Mouse (Mus musculus) CH12.LX (cell line): Measurements from ENCODE around the gene Gm15446. TPM values are rescaled to one million over a fixed set of nuclear protein-coding genes. Genes with fewer than 3 reads are reported as not detected.
A peak's percentile ranks its signal among the peaks of the same experiment; 100 is the strongest.
"Not testable (repeated sequence)": the region's sequence is repeated elsewhere in the genome, so short reads cannot be mapped to it uniquely, and the experiment has no call there.

ENCODE experiments used
- DNase-seq: peaks from one replicate; pipeline ENCODE4 v3.0.0-alpha.2; 2013; ENCODE audit errors: extremely low read depth
- H3K27ac ChIP-seq: 2 replicates; pipeline ENCODE4 v1.5.1; 2012; ENCODE audit warnings: low read depth, mild to moderate bottlenecking, control low read depth, moderate library complexity; ENCODE audit not compliant: insufficient read depth
- H3K27me3 ChIP-seq: replicated peaks from 2 replicates; pipeline ENCODE3; 2012; ENCODE audit warnings: inconsistent platforms
- H3K36me3 ChIP-seq, 2 experiments: replicated peaks in 1 of 2; 2 replicates each; pipeline versions ENCODE3 to v1.6.1; 2012; ENCODE audit warnings: inconsistent platforms in 1 of 2, low read length in 1 of 2, mild to moderate bottlenecking in 1 of 2, mixed read lengths in 1 of 2, moderate library complexity in 1 of 2; ENCODE audit not compliant: control insufficient read depth in 1 of 2, insufficient read depth in 1 of 2
- H3K4me1 ChIP-seq, 2 experiments: 2 replicates each; pipeline ENCODE4 v1.6.1; 2012; ENCODE audit warnings: inconsistent platforms in 1 of 2, moderate library complexity in 1 of 2; ENCODE audit not compliant: insufficient read depth in 2 of 2, control insufficient read depth in 1 of 2
- H3K4me2 ChIP-seq: 2 replicates; pipeline ENCODE4 v1.6.1; 2012; ENCODE audit warnings: low read depth, mild to moderate bottlenecking, control low read depth; ENCODE audit not compliant: poor library complexity, insufficient read depth, severe bottlenecking
- H3K4me3 ChIP-seq, 3 experiments: fragments of 150-350 bp in 1 of 3; sonication (generic) in 1 of 3; replicated peaks in 1 of 3; 2 replicates each; pipeline versions ENCODE3 to v1.5.1; 2011 to 2012; ENCODE audit warnings: low read depth in 2 of 3, low read length in 2 of 3, mild to moderate bottlenecking in 2 of 3, moderate library complexity in 2 of 3, control low read depth in 1 of 3, improper control_type of control experiment in 1 of 3, inconsistent platforms in 1 of 3, mixed read lengths in 1 of 3; ENCODE audit not compliant: poor library complexity in 1 of 3
- H3K79me2 ChIP-seq: replicated peaks from 2 replicates; pipeline ENCODE4 v1.6.1; 2012; ENCODE audit warnings: mild to moderate bottlenecking, moderate library complexity; ENCODE audit not compliant: control insufficient read depth, poor library complexity, insufficient read depth, severe bottlenecking; ENCODE audit errors: extremely low read depth
- H3K9ac ChIP-seq: 2 replicates; pipeline ENCODE4 v1.6.1; 2012; ENCODE audit warnings: low read depth, mild to moderate bottlenecking, control low read depth, moderate library complexity; ENCODE audit not compliant: insufficient read depth
- H3K9me3 ChIP-seq: replicated peaks from 2 replicates; pipeline ENCODE3; 2012; ENCODE audit warnings: low read length, inconsistent platforms, mixed read lengths
- CHD2 ChIP-seq: IDR thresholded peaks from 2 replicates; pipeline ENCODE4 v1.6.1; 2011; ENCODE audit warnings: low read length, improper control_type of control experiment
- ELF1 ChIP-seq: IDR thresholded peaks from 2 replicates; pipeline ENCODE4 v1.6.1; 2014; ENCODE audit warnings: low read depth, mild to moderate bottlenecking, inconsistent platforms, low read length, improper control_type of control experiment
- EP300 ChIP-seq: IDR thresholded peaks from 2 replicates; pipeline ENCODE4 v1.6.1; 2011; ENCODE audit warnings: low read length, improper control_type of control experiment
- HCFC1 ChIP-seq: IDR thresholded peaks from 2 replicates; pipeline ENCODE4 v1.6.1; 2012; ENCODE audit warnings: low read depth, mild to moderate bottlenecking, inconsistent platforms, low read length, improper control_type of control experiment
- IRF4 ChIP-seq: IDR thresholded peaks from 2 replicates; pipeline ENCODE4 v1.6.1; 2014; ENCODE audit warnings: low read depth, mild to moderate bottlenecking, inconsistent platforms, low read length, improper control_type of control experiment
- JUN ChIP-seq: IDR thresholded peaks from 2 replicates; pipeline ENCODE4 v1.6.1; 2011; ENCODE audit warnings: low read depth, mild to moderate bottlenecking, low read length, improper control_type of control experiment, moderate library complexity; ENCODE audit not compliant: insufficient read depth
- JUND ChIP-seq: conservative IDR thresholded peaks from 2 replicates; pipeline ENCODE4 v1.6.1; 2011; ENCODE audit warnings: low read depth, low read length, improper control_type of control experiment
- NRF1 ChIP-seq: IDR thresholded peaks from 2 replicates; pipeline ENCODE4 v1.6.1; 2014; ENCODE audit warnings: low read depth, mild to moderate bottlenecking, inconsistent platforms, low read length, improper control_type of control experiment, moderate library complexity
- POLR2A ChIP-seq: IDR thresholded peaks from 2 replicates; pipeline ENCODE4 v1.6.1; 2011; ENCODE audit warnings: low read depth, mild to moderate bottlenecking, improper control_type of control experiment, low read length
- RCOR1 ChIP-seq: conservative IDR thresholded peaks from 2 replicates; pipeline ENCODE4 v1.6.1; 2012; ENCODE audit warnings: low read depth, mild to moderate bottlenecking, inconsistent platforms, low read length, improper control_type of control experiment
- SMC3 ChIP-seq: IDR thresholded peaks from 2 replicates; pipeline ENCODE4 v1.6.1; 2011; ENCODE audit warnings: low read depth, low read length, improper control_type of control experiment
- TBP ChIP-seq: conservative IDR thresholded peaks from 2 replicates; pipeline ENCODE4 v1.6.1; 2011; ENCODE audit warnings: low read depth, low read length, improper control_type of control experiment
- USF1 ChIP-seq: IDR thresholded peaks from 2 replicates; pipeline ENCODE4 v1.6.1; 2014; ENCODE audit warnings: low read depth, mild to moderate bottlenecking, inconsistent platforms, low read length, improper control_type of control experiment
- ZNF384 ChIP-seq: IDR thresholded peaks from 2 replicates; pipeline ENCODE4 v1.6.1; 2012; ENCODE audit warnings: low read depth, low read length, improper control_type of control experiment, inconsistent platforms
- dilution Hi-C: fragments of 300-500 bp; cut with MboI; formaldehyde crosslinking; loops from 2 replicates; pipeline ENCODE4 v1.14.3; 2020; ENCODE audit warnings: low sequenced_read_pairs; ENCODE audit not compliant: extremely low pct_unique_long_range_greater_than_20kb, extremely low pct_ligation_motif_present
- in situ Hi-C: fragments of 300-500 bp; cut with MboI; formaldehyde crosslinking; loops from 3 replicates; pipeline ENCODE4 v1.14.3; 2019; ENCODE audit warnings: low sequenced_read_pairs, low pct_ligation_motif_present, low pct_unique_long_range_greater_than_20kb, mixed read lengths
- polyA plus RNA-seq: library from polyadenylated mRNA; unstranded; fragments of >175 nt; gene quantifications from 2 replicates; pipeline ENCODE4 v1.2.1, GENCODE M21; 2012; ENCODE audit warnings: low read depth; ENCODE audit not compliant: insufficient read length
- total RNA-seq, 2 experiments: library from RNA; depleted of rRNA; stranded (reverse); fragments of 300-350 nt in 1 of 2; fragments of >200 nt in 1 of 2; gene quantifications; 2 replicates each; pipeline ENCODE4 v1.2.3; 2012 to 2014

The Gm15446 gene
- 6.0 and 10.2 TPM in 2 replicates for total RNA-seq (2012; rRNA removed)
- 11.9 and 15.2 TPM in 2 replicates for total RNA-seq (2014; rRNA removed)
- 6.2 and 19.0 TPM in 2 replicates for polyA plus RNA-seq

DNA sequence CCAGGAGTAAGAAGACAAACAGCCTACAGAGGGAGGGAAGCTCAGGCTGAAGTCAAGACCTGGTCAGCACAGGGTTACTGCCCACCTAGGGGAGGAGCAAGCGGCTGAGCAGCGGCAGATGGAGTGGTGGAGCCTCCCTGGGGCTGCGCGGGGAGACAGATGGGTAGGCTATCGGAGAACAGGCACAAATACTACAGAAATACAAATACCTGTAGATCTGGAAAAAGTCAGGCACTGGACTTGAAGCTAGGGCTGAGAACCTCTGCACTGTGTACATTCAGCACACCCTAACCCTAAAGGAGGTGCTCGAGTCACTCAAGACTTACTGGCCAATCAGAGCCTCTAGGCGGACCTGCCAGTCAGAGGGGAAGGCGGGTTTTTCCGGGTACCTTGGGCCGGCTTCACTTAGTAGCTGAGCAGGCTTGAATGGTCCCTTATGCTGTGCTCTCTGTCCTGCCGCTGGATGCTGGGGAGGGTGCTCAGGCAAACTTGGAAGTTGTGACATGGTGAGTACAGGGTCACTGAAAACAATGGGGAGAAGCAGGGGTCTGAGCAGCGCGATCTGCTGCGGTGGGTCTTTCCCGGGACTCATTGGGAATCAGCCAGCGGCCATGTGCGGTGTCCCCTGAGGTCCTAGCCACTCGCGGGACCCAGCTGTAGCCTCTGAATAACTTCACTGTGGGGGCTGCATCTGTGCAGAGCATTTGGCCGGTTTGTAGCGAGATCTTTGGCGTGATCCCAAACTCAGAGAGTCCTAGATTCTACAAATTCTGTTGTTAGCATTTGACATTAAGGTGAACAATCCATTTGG, at the start of gene Gm15446:
TSS of gene Gm15446 (plus strand) at position 140 of the 811 bp plus-strand sequence.
- Histone ChIP-seq H3K79me2 (peaks cover 20% of the 10 kb centered on the region), H3K4me2 (peak within 1 kb of the TSS; percentile 72), H3K4me1 (peaks cover 6 to 18% of the 10 kb centered on the region in 2 experiments; a peak in 3 of 4 replicates), H3K4me3 (peak within 1 kb of the TSS; percentile 52 to 68 (median 62)), H3K9ac (peak within 1 kb of the TSS; percentile 78)
- H3K9me3 ChIP-seq, H3K36me3 ChIP-seq, H3K27me3 ChIP-seq, dilution Hi-C loops, H3K27ac ChIP-seq, in situ Hi-C loops: not testable (repeated sequence)
- TF ChIP-seq POLR2A (peak; percentile 56; the same call in 1 of the 2 replicates), HCFC1 (peak; percentile 56), NRF1 (0 out of 2 replicates have a peak, but pooled peaks have one; percentile 19), ELF1 (peak; percentile 74), CHD2 (0 out of 2 replicates have a peak, but pooled peaks have one; percentile 31), TBP (0 out of 2 replicates have a peak, but pooled peaks have one; percentile 27)
- DNase-seq, result peak; percentile 80

- H3K27me3 ChIP-seq, H3K27ac ChIP-seq, dilution Hi-C loops, H3K9me3 ChIP-seq, in situ Hi-C loops, H3K36me3 ChIP-seq: not testable (repeated sequence)
- Histone ChIP-seq H3K9ac (peak overlapping the region; percentile 78), H3K79me2 (peaks cover 21% of the 10 kb centered on the region), H3K4me3 (peak overlapping the region; percentile 46 to 68 (median 62)), H3K4me1 (peaks cover 6 to 18% of the 10 kb centered on the region in 2 experiments; a peak in 3 of 4 replicates), H3K4me2 (peak overlapping the region; percentile 72)
- DNase-seq, result peak; percentile 6
Measured at GRCm38 (mm10) chr5:109924129-109924528, 929 bp downstream of the Gm15446 start.

DNA sequence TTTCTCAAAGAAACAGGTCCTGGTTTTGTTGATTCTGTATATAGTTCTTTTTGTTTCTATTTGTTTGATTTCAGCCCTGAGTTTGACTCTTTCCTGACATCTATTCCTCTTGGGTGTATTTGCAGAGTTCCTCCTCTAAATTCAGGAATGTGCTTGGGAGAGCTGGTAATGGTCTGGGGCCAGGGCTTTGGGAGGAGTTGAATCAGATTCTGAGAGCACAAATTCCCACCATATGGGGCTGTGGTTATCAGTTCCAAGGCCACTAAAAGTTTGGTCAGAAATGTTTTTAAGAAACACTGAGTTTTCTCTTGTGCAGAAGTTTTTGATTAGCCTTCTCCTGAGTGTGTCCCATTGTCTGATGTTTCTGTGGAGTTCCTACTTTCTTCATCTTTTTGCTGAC, 1.7 kb downstream of the Gm15446 start:
- H3K36me3 ChIP-seq, result peaks cover 0 to 7% of the 10 kb centered on the region in 2 experiments
- no peaks in the 10 kb centered on the region for H3K27me3 ChIP-seq
- H3K79me2 ChIP-seq, result peaks cover 21% of the 10 kb centered on the region
- no peak overlapping the region for H3K4me3 ChIP-seq
- DNase-seq, result no peak
- no peak for TF ChIP-seq ZNF384
- no peak for TF ChIP-seq USF1
- no peak for TF ChIP-seq JUN
- no peak for TF ChIP-seq EP300
- TF ChIP-seq JUND, result no peak
- no peak for TF ChIP-seq SMC3
- no peak for TF ChIP-seq IRF4
- no peak for TF ChIP-seq RCOR1
- H3K27ac ChIP-seq, result no peak overlapping the region
- dilution Hi-C loops (no loop called here), in situ Hi-C loops (no loop called here)
- H3K4me1 ChIP-seq, result peaks cover 6 to 18% of the 10 kb centered on the region in 2 experiments; a peak in 3 of 4 replicates
- no peak overlapping the region for H3K9ac ChIP-seq
- H3K4me2 ChIP-seq, result no peak overlapping the region
- H3K9me3 ChIP-seq, result no peaks in the 10 kb centered on the region
